Mouse (Mus musculus): Measurements from ENCODE around the gene Vps37c. TPM values are rescaled to one million over a fixed set of nuclear protein-coding genes. Genes with fewer than 3 reads are reported as not detected.

The Vps37c gene
- polyA plus RNA-seq, 1 experiment from 2014 or later, result 33.1 TPM

- H3K4me3 ChIP-seq (ENCODE audit: low read depth, low read length), result no peak overlapping the region
- ATAC-seq (ENCODE audit: insufficient read depth), result no peak
- WGBS, result 86% methylated on average over 10 of the region's 10 CpGs
- no peak for TF ChIP-seq CTCF (IDR thresholded peaks at IDR 0.05; ENCODE audit: low read depth)
- no peak overlapping the region for H3K27ac ChIP-seq (ENCODE audit: low read depth)
- no peak for DNase-seq
- H3K36me3 ChIP-seq (ENCODE audit: insufficient read depth), result peaks cover 40% of the 10 kb centered on the region
- H3K9ac ChIP-seq, result no peak overlapping the region
- no peaks in the 10 kb centered on the region for H3K27me3 ChIP-seq (ENCODE audit: insufficient read depth, low read length)
- H3K9me3 ChIP-seq (ENCODE audit: low read depth, low read length), result no peaks in the 10 kb centered on the region
- H3K4me1 ChIP-seq (ENCODE audit: insufficient read depth), result no peaks in the 10 kb centered on the region
- H3K4me2 ChIP-seq, result no peak overlapping the region
These were observed 25.0 kb downstream of the Vps37c start for GRCm38 (mm10) chr19:10713551-10713950.

GRCm38 (mm10) chr19:10714168-10714567 is 25.6 kb downstream of the Vps37c start:
- Histone ChIP-seq H3K9me3 (ENCODE audit: low read depth, low read length) (no peaks in the 10 kb centered on the region), H3K27ac (ENCODE audit: low read depth) (no peak overlapping the region), H3K4me3 (ENCODE audit: low read depth, low read length) (no peak overlapping the region), H3K36me3 (ENCODE audit: insufficient read depth) (peaks cover 35% of the 10 kb centered on the region), H3K27me3 (ENCODE audit: insufficient read depth, low read length) (no peaks in the 10 kb centered on the region), H3K9ac (no peak overlapping the region), H3K4me1 (ENCODE audit: insufficient read depth) (no peaks in the 10 kb centered on the region), H3K4me2 (no peak overlapping the region)
- ATAC-seq (ENCODE audit: insufficient read depth) (no peak), DNase-seq (no peak)
- no peak for TF ChIP-seq CTCF (IDR thresholded peaks at IDR 0.05; ENCODE audit: low read depth)
- WGBS, result 80% methylated on average over 6 of the region's 6 CpGs

- H3K9me3 ChIP-seq (ENCODE audit: low read depth, low read length), result no peaks in the 10 kb centered on the region
- TF ChIP-seq CTCF (IDR thresholded peaks at IDR 0.05; ENCODE audit: low read depth), result peak; percentile 92
- H3K27ac ChIP-seq (ENCODE audit: low read depth), result no peak overlapping the region
- no peak overlapping the region for H3K9ac ChIP-seq
- 40% methylated on average over 4 of the region's 4 CpGs for WGBS
- H3K36me3 ChIP-seq (ENCODE audit: insufficient read depth), result peaks cover 35% of the 10 kb centered on the region
- peak; percentile 39; the same call in 1 of the 2 replicates for ATAC-seq (ENCODE audit: insufficient read depth)
- peaks cover 4% of the 10 kb centered on the region; the same call in 1 of the 2 replicates for H3K4me1 ChIP-seq (ENCODE audit: insufficient read depth)
- peak; percentile 84 for DNase-seq
- no peak overlapping the region for H3K4me2 ChIP-seq
- H3K27me3 ChIP-seq (ENCODE audit: insufficient read depth, low read length), result no peaks in the 10 kb centered on the region
- no peak overlapping the region for H3K4me3 ChIP-seq (ENCODE audit: low read depth, low read length)
These were observed 26.3 kb downstream of the Vps37c start for GRCm38 (mm10) chr19:10714682-10715475.

- H3K9ac ChIP-seq, result no peak overlapping the region
- H3K36me3 ChIP-seq (ENCODE audit: insufficient read depth), result peaks cover 35% of the 10 kb centered on the region
- TF ChIP-seq CTCF (IDR thresholded peaks at IDR 0.05; ENCODE audit: low read depth), result no peak
- H3K4me3 ChIP-seq (ENCODE audit: low read depth, low read length), result no peak overlapping the region
- H3K4me2 ChIP-seq, result no peak overlapping the region
- H3K9me3 ChIP-seq (ENCODE audit: low read depth, low read length), result no peaks in the 10 kb centered on the region
- DNase-seq (no peak), ATAC-seq (ENCODE audit: insufficient read depth) (no peak)
- H3K27me3 ChIP-seq (ENCODE audit: insufficient read depth, low read length), result no peaks in the 10 kb centered on the region
- WGBS, result 83% methylated on average over 6 of the region's 6 CpGs
- no peak overlapping the region for H3K27ac ChIP-seq (ENCODE audit: low read depth)
- peaks cover 6% of the 10 kb centered on the region; the same call in 1 of the 2 replicates for H3K4me1 ChIP-seq (ENCODE audit: insufficient read depth)
These were observed 26.9 kb downstream of the Vps37c start for GRCm38 (mm10) chr19:10715476-10715875.

GRCm38 (mm10) chr19:10718251-10718775 is 29.8 kb downstream of the Vps37c start:
- 56% methylated on average over 7 of the region's 7 CpGs for WGBS
- H3K4me3 ChIP-seq (ENCODE audit: low read depth, low read length), result no peak overlapping the region
- H3K27me3 ChIP-seq (ENCODE audit: insufficient read depth, low read length), result no peaks in the 10 kb centered on the region
- peaks cover 9% of the 10 kb centered on the region; the same call in 1 of the 2 replicates for H3K36me3 ChIP-seq (ENCODE audit: insufficient read depth)
- H3K4me1 ChIP-seq (ENCODE audit: insufficient read depth), result peaks cover 9% of the 10 kb centered on the region
- H3K4me2 ChIP-seq, result no peak overlapping the region
- no peak overlapping the region for H3K27ac ChIP-seq (ENCODE audit: low read depth)
- DNase-seq (peak; percentile 56), ATAC-seq (ENCODE audit: insufficient read depth) (no peak)
- no peak overlapping the region for H3K9ac ChIP-seq
- no peaks in the 10 kb centered on the region for H3K9me3 ChIP-seq (ENCODE audit: low read depth, low read length)
- no peak for TF ChIP-seq CTCF (IDR thresholded peaks at IDR 0.05; ENCODE audit: low read depth)

GRCm38 (mm10) chr19:10719751-10720150 is 31.2 kb downstream of the Vps37c start:
- ATAC-seq (ENCODE audit: insufficient read depth), result no peak
- WGBS, result 13% methylated on average over 2 of the region's 2 CpGs
- TF ChIP-seq CTCF (IDR thresholded peaks at IDR 0.05; ENCODE audit: low read depth), result no peak

GRCm38 (mm10) chr19:10720524-10720923 is 32.0 kb downstream of the Vps37c start:
- no peak overlapping the region for H3K27ac ChIP-seq (ENCODE audit: low read depth)
- no peaks in the 10 kb centered on the region for H3K27me3 ChIP-seq (ENCODE audit: insufficient read depth, low read length)
- H3K36me3 ChIP-seq (ENCODE audit: insufficient read depth), result no peaks in the 10 kb centered on the region
- no peak overlapping the region for H3K4me2 ChIP-seq
- no peak for ATAC-seq (ENCODE audit: insufficient read depth)
- 19% methylated on average over 3 of the region's 3 CpGs for WGBS
- no peak overlapping the region for H3K9ac ChIP-seq
- H3K4me1 ChIP-seq (ENCODE audit: insufficient read depth), result peaks cover 9% of the 10 kb centered on the region
- H3K9me3 ChIP-seq (ENCODE audit: low read depth, low read length), result no peaks in the 10 kb centered on the region
- no peak for TF ChIP-seq CTCF (IDR thresholded peaks at IDR 0.05; ENCODE audit: low read depth)
- no peak overlapping the region for H3K4me3 ChIP-seq (ENCODE audit: low read depth, low read length)
- no peak for DNase-seq

More at GRCm38 (mm10) chr19:10719751-10720150, 31.2 kb downstream of the Vps37c start:
- H3K27me3 ChIP-seq (ENCODE audit: insufficient read depth, low read length), result no peaks in the 10 kb centered on the region
- no peaks in the 10 kb centered on the region for H3K36me3 ChIP-seq (ENCODE audit: insufficient read depth)
- no peak overlapping the region for H3K27ac ChIP-seq (ENCODE audit: low read depth)
- peak; percentile 47 for DNase-seq
- H3K4me2 ChIP-seq, result 0 out of 2 replicates have a peak overlapping the region, but pooled peaks have one; percentile 4
- no peak overlapping the region for H3K9ac ChIP-seq
- no peak overlapping the region for H3K4me3 ChIP-seq (ENCODE audit: low read depth, low read length)
- H3K4me1 ChIP-seq (ENCODE audit: insufficient read depth), result peaks cover 9% of the 10 kb centered on the region
- H3K9me3 ChIP-seq (ENCODE audit: low read depth, low read length), result no peaks in the 10 kb centered on the region
